Mouse (Mus musculus): ENCODE data around the gene Gnpat.
A peak's percentile ranks its signal among the peaks of the same experiment; 100 is the strongest.

GRCm38 (mm10) chr8:124823497-124823896, 39.3 kb upstream of the Gnpat start:
- peak; percentile 43 for TF ChIP-seq CTCF (IDR thresholded peaks at IDR 0.05; ENCODE audit: low read depth)
- no peak for TF ChIP-seq EP300 (optimal IDR thresholded peaks at IDR 0.05)
